Mouse (Mus musculus): Measurements from ENCODE around the gene Sult2b1.

- TF ChIP-seq CTCF (IDR thresholded peaks at IDR 0.05; ENCODE audit: low read depth, low read length) (no peak), POLR2A (IDR thresholded peaks at IDR 0.05; ENCODE audit: extremely low read depth, insufficient read depth, low read length) (no peak)
Observed at GRCm38 (mm10) chr7:45692364-45692763, 92.1 kb downstream of the Sult2b1 start.

Measured in liver, adult 2 months (tissue).